7 mouse cellular contexts compared by ENCODE assay signal in genomic region chr10:81559627-81560539, GRCm38 (mm10). TPM values are rescaled to one million over a fixed set of nuclear protein-coding genes. Genes with fewer than 3 reads are reported as not detected.
DNase-seq lines count a peak whose midpoint lies in the region; ATAC-seq lines count a peak whose summit lies in the region.

No protein-coding gene starts in this region.

- H3K4me1 ChIP-seq in hindbrain, embryonic 16.5 days (ENCODE audit: control insufficient read depth, insufficient read depth, low read depth, low read length) = peaks cover 40% of the 10 kb centered on the region

- peaks cover 3% of the 10 kb centered on the region for H3K36me3 ChIP-seq in hindbrain, embryonic 16.5 days (ENCODE audit: control insufficient read depth, insufficient read depth, low read length)
- peaks cover 7% of the 10 kb centered on the region; the same call in 1 of the 2 replicates for H3K36me3 ChIP-seq in macrophage (ENCODE audit: inconsistent target)

- ATAC-seq in hindbrain, embryonic 16.5 days = peak; percentile 35

- WGBS in hindbrain, embryonic 16.5 days = 2% methylated on average over 29 of the region's 36 CpGs
- WGBS in macrophage (ENCODE audit: missing documents) = under 1% methylated on average over 36 of the region's 36 CpGs

- H3K9ac ChIP-seq in hindbrain, embryonic 16.5 days (ENCODE audit: low read depth, low read length) = peak overlapping the region; percentile 100

- intact Hi-C loops in gastrocnemius, postnatal 14 days (cut with DNase I; ENCODE audit: low total_unique reads) = no loop called here
- intact Hi-C loops in left cerebral cortex, postnatal 14 days (cut with DNase I) = loop anchor here (5.0 to 10.0 kb wide), 3 partner anchors 42 to 165 kb away; partner anchors contain the start of genes S1pr4, Smim24 and Tle6

- H3K27ac ChIP-seq in hindbrain, embryonic 16.5 days (ENCODE audit: low read depth, low read length) = peak overlapping the region; percentile 86
- peak overlapping the region; percentile 87 for H3K27ac ChIP-seq in macrophage

- peak overlapping the region; percentile 94 for H3K4me2 ChIP-seq in hindbrain, embryonic 16.5 days (ENCODE audit: low read length)

- H3K79me2 ChIP-seq in macrophage (ENCODE audit: inconsistent target) = peaks cover 49% of the 10 kb centered on the region

- H3K27me3 ChIP-seq in hindbrain, embryonic 16.5 days (replicated peaks; ENCODE audit: control insufficient read depth, insufficient read depth, low read length) = peaks cover 2% of the 10 kb centered on the region; the same call in 1 of the 2 replicates

- peak; percentile 85 to 93 for DNase-seq in adrenal gland, adult (ENCODE audit: inconsistent age in 2 of 2, low spot score in 1 of 2)
- DNase-seq in cerebellum, postnatal 14 days = peak; percentile 76 to 82
- peak; percentile 81 for DNase-seq in gastrocnemius, postnatal 14 days
- peak; percentile 64 to 69 for DNase-seq in left cerebral cortex, postnatal 14 days (ENCODE audit: low spot score in 2 of 2)
- peak; percentile 62 to 67 for DNase-seq in right cerebral cortex, postnatal 36 days (ENCODE audit: low spot score in 2 of 2)

- H3K9me3 ChIP-seq in hindbrain, embryonic 16.5 days (ENCODE audit: control insufficient read depth, low read length) = no peaks in the 10 kb centered on the region

- H3K4me3 ChIP-seq in hindbrain, embryonic 16.5 days (ENCODE audit: low read length) = peak overlapping the region; percentile 88
- H3K4me3 ChIP-seq in macrophage (ENCODE audit: inconsistent target) = peak overlapping the region; percentile 87

RNA-seq across cellular contexts. Expression of gene Aes, which starts 0.6 kb away (rescaled TPM):
- 100 to 1,000 TPM; 660 to 698 TPM for total RNA-seq in gastrocnemius, postnatal 14 days (2021)
- 457 and 712 TPM in 2 replicates for polyA plus RNA-seq in hindbrain, embryonic 16.5 days (2015; fragmentation: Nextera tagmentation; extraction: Ambion mirVana)
- total RNA-seq in left cerebral cortex, postnatal 14 days (2021) = 100 to 1,000 TPM; 573 to 615 TPM
- 100 to 1,000 TPM in 2 of 26 experiments, 10 to 100 TPM in 19, 1 to 10 TPM in 5; 2.7 to 107 (median 27.0) TPM for total RNA-seq in macrophage (2018; cell fraction: chromatin; rRNA removed)
- 100 to 1,000 TPM; 207 to 355 (median 268) TPM for total RNA-seq in macrophage (2018; cell fraction: cytosol; rRNA removed)
- total RNA-seq in macrophage (2018; cell fraction: nucleus; rRNA removed) = 100 to 1,000 TPM in 1 of 26 experiments, 10 to 100 TPM in 25; 19.7 to 104 (median 54.7) TPM
- 301 to 334 TPM (median 303 TPM) in 3 replicates for polyA plus RNA-seq in macrophage (2018)

RNA-seq across cellular contexts. Expression of gene Tle2, which starts 14.5 kb away (rescaled TPM):
- 1 to 10 TPM; 4.3 to 4.4 TPM for total RNA-seq in gastrocnemius, postnatal 14 days (2021)
- 40.9 and 50.2 TPM in 2 replicates for polyA plus RNA-seq in hindbrain, embryonic 16.5 days (2015; fragmentation: Nextera tagmentation; extraction: Ambion mirVana)
- 10 to 100 TPM; 14.1 to 15.9 TPM for total RNA-seq in left cerebral cortex, postnatal 14 days (2021)
- total RNA-seq in macrophage (2018; cell fraction: chromatin; rRNA removed) = 10 to 100 TPM in 25 of 26 experiments, 1 to 10 TPM in 1; 8.0 to 81.0 (median 27.5) TPM
- 1 to 10 TPM in 20 of 26 experiments, under 1 TPM in 6; 0.41 to 3.4 (median 1.7) TPM for total RNA-seq in macrophage (2018; cell fraction: cytosol; rRNA removed)
- total RNA-seq in macrophage (2018; cell fraction: nucleus; rRNA removed) = 10 to 100 TPM in 13 of 26 experiments, 1 to 10 TPM in 13; 2.7 to 40.2 (median 8.6) TPM
- 1.3 to 3.9 TPM (median 3.6 TPM) in 3 replicates for polyA plus RNA-seq in macrophage (2018)

RNA-seq across cellular contexts. Expression of gene Gna11, which starts 14.9 kb away (rescaled TPM):
- 10 to 100 TPM; 31.6 to 34.6 TPM for total RNA-seq in gastrocnemius, postnatal 14 days (2021)
- polyA plus RNA-seq in hindbrain, embryonic 16.5 days (2015; fragmentation: Nextera tagmentation; extraction: Ambion mirVana) = 96.0 and 104 TPM in 2 replicates
- total RNA-seq in left cerebral cortex, postnatal 14 days (2021) = 100 to 1,000 TPM; 102 to 109 TPM
- total RNA-seq in macrophage (2018; cell fraction: chromatin; rRNA removed) = 10 to 100 TPM in 18 of 26 experiments, 1 to 10 TPM in 8; 1.5 to 34.9 (median 14.9) TPM
- total RNA-seq in macrophage (2018; cell fraction: cytosol; rRNA removed) = 1 to 10 TPM in 23 of 26 experiments, under 1 TPM in 3; 0.37 to 5.9 (median 4.1) TPM
- total RNA-seq in macrophage (2018; cell fraction: nucleus; rRNA removed) = 10 to 100 TPM in 13 of 26 experiments, 1 to 10 TPM in 13; 2.2 to 41.9 (median 9.7) TPM
- polyA plus RNA-seq in macrophage (2018) = 3.5 to 6.3 TPM (median 6.2 TPM) in 3 replicates

RNA-seq across cellular contexts. Expression of gene Gna15, which starts 35.9 kb away (rescaled TPM):
- 1 to 10 TPM in 1 of 2 experiments, under 1 TPM in 1; 0.60 to 1.2 TPM for total RNA-seq in gastrocnemius, postnatal 14 days (2021)
- 0.81 and 1.1 TPM in 2 replicates for polyA plus RNA-seq in hindbrain, embryonic 16.5 days (2015; fragmentation: Nextera tagmentation; extraction: Ambion mirVana)
- 1 to 10 TPM; 2.2 to 3.2 TPM for total RNA-seq in left cerebral cortex, postnatal 14 days (2021)
- total RNA-seq in macrophage (2018; cell fraction: chromatin; rRNA removed) = 10 to 100 TPM in 1 of 26 experiments, 1 to 10 TPM in 20, under 1 TPM in 4, not detected in 1; 0.48 to 10.1 (median 6.4) TPM
- total RNA-seq in macrophage (2018; cell fraction: cytosol; rRNA removed) = 10 to 100 TPM in 7 of 26 experiments, 1 to 10 TPM in 19; 2.3 to 11.7 (median 8.1) TPM
- 10 to 100 TPM in 4 of 26 experiments, 1 to 10 TPM in 21, under 1 TPM in 1; 0.96 to 24.0 (median 4.6) TPM for total RNA-seq in macrophage (2018; cell fraction: nucleus; rRNA removed)
- 4.6 to 16.6 TPM (median 10.2 TPM) in 3 replicates for polyA plus RNA-seq in macrophage (2018)

RNA-seq across cellular contexts. Expression of gene Tle6, which starts 41.0 kb away (rescaled TPM):
- total RNA-seq in gastrocnemius, postnatal 14 days (2021) = 1 to 10 TPM; 2.4 to 4.4 TPM
- 9.0 and 9.2 TPM in 2 replicates for polyA plus RNA-seq in hindbrain, embryonic 16.5 days (2015; fragmentation: Nextera tagmentation; extraction: Ambion mirVana)
- 1 to 10 TPM; 1.3 to 2.7 TPM for total RNA-seq in left cerebral cortex, postnatal 14 days (2021)
- total RNA-seq in macrophage (2018; cell fraction: chromatin; rRNA removed) = 10 to 100 TPM in 23 of 26 experiments, 1 to 10 TPM in 3; 5.0 to 74.3 (median 29.9) TPM
- total RNA-seq in macrophage (2018; cell fraction: cytosol; rRNA removed) = 10 to 100 TPM in 18 of 26 experiments, 1 to 10 TPM in 8; 6.2 to 16.4 (median 11.2) TPM
- total RNA-seq in macrophage (2018; cell fraction: nucleus; rRNA removed) = 10 to 100 TPM in 21 of 26 experiments, 1 to 10 TPM in 5; 5.3 to 51.3 (median 15.2) TPM
- 9.8 to 17.4 TPM (median 16.7 TPM) in 3 replicates for polyA plus RNA-seq in macrophage (2018)

Comparison
In these comparisons a context has a peak if more than half of its experiments do, and no peak if none do; other contexts are left out.
1. Peak in every context shown above with its lines: DNase-seq, ATAC-seq, H3K4me3 ChIP-seq and H3K27ac ChIP-seq.